Mouse (Mus musculus): ENCODE measurements around the gene Cyp27b1.
A peak's percentile ranks its signal among the peaks of the same experiment; 100 is the strongest.
"Not testable (repeated sequence)": the region's sequence is repeated elsewhere in the genome, so short reads cannot be mapped to it uniquely, and the experiment has no call there.

Cyp27b1 gene

GRCm38 (mm10) chr10:127069281-127070189, 21.5 kb downstream of the Cyp27b1 start:
- DNase-seq (ENCODE audit: low spot score): no peak

DNA sequence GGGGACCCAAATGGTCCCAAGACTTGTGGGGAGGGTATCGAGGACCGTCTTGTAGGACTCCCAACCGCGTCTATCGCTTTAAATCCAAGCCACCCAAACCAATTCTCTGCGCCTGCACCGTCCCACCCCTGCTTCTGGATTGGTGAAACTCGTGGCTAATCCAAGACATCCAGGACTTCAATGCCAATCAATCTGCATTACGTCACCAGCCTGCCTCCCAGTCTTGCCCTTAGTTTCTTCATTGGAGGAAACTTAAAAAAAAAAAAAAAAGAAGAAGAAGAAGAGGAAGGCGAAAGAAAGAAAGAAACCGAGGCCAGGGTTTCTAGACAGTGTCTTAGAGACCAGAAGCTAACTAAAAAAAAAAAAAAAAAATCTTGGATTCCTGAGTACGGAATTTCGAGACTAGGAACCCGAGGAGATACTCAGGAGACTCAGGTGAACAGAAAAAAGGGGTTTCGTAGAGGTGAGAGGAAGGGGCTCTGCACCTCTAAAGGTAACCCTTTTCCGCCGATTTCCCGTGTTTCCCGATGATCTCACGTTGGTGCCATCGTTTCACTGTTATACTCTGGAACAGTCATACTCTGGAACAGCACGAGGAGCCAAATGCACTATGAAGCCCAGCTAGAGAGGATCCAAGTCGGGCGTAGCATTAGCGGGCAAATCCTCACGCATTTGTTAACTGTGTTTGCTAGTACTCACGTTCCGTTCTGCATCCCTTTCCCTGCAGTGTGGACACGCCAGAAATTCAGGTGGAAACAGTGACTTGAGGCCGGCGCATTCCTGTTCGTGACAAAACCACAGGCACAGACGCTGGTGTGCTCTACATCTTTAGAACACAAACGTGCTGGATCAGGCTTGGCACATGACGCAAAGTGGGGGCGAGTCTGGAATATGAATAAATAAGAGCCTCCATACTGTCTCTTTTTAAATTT, 22.4 kb downstream of the Cyp27b1 start, which contains the start of gene Tspan31:
Gene Tspan31 (minus strand): TSS at position 75 of the 932 bp plus-strand sequence.
- DNase-seq (ENCODE audit: low spot score): peak; percentile 81

DNA sequence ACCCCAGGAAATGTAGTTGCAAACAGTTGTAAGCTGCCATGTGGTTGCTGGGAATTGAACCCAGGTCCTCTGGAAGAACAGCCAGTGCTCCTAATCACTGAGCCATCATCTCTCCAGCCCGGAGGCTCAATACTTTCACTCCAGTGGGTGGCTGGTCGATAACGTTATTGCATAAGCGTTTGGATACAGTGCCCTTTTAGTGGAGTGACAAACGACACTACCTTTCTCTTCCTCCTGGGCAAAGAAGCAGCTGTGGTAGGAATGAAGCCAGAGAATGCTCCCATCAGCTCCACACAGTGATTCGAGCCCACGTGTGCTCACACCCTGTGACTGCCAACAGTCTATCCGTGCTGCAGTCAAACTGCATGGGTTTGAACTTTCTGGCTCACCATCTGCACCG, 23.2 kb downstream of the Cyp27b1 start:
- no peak for DNase-seq (ENCODE audit: low spot score)

DNA sequence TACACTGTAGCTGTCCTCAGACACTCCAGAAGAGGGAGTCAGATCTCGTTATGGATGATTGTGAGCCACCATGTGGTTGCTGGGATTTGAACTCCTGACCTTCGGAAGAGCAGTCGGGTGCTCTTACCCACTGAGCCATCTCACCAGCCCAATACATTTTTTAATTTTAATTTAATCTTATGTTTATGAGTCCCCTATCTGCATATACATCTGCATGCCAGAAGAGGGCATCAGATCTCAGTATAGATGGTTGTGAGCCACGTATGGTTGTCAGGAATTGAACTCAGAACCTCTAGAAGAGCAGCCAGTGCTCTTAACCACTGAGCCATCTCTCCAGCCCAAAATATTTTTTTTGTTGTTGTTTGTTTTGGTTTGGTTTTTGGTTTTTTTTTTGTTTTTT, 24.2 kb downstream of the Cyp27b1 start:
- DNase-seq (ENCODE audit: low spot score): not testable (repeated sequence)

DNA sequence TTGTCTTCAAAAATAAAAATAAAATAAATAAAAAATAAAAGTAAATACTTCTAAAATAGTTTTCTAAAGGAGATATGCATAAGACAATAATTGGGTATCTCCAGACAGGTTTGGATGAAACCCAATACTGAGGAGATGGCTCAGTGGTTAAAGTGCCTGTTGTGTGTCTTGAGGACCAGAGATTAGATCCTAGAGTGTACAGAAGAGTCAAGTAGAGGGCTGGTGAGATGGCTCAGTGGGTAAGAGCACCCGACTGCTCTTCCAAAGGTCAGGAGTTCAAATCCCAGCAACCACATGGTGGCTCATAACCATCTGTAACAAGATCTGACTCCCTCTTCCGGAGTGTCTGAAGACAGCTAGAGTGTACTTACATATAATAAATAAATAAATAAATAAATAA, 24.9 kb downstream of the Cyp27b1 start:
- not testable (repeated sequence) for DNase-seq (ENCODE audit: low spot score)

DNA sequence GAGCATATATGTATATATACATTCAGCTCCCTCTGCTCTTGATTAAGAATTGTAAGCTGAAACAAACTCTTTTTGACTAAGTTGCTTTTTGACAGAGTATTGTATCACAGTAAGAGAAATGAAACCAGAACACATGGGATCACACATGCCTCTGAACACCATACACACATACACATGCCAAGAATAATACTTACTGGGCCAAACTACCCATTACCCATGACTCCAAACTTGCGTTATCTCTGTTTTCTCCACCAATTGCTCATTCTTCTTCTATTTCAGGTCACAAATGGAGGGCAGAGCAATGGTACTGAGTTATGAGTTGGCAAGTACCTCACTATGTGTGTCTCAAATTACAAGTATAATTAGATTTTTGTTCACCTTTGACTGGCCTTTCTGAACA, 25.9 kb downstream of the Cyp27b1 start:
- no peak for DNase-seq (ENCODE audit: low spot score)

DNA sequence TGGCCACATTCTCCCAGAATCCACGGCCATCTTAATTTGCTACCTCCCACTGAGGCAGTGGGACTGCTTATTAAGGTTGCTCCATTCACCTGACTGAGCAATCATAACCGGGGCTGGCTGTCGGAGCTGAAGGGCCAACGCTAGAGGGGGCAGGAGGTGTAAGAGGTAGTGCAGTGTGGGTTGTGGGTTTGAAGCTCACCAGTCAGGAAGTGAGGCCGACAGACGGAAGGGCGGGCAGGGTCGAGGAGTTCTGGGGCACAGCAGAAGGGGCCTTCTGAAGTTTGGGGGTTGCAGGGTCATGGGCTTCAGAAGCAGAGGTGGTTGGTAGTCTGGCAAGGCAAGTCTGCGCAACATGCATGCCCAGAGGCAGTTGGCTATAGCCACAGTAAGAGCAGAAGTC, 27.0 kb downstream of the Cyp27b1 start, which contains the start of gene Agap2:
Gene Agap2 (plus strand): TSS at position 205 of the 400 bp plus-strand sequence.
- no peak for DNase-seq (ENCODE audit: low spot score)

DNA sequence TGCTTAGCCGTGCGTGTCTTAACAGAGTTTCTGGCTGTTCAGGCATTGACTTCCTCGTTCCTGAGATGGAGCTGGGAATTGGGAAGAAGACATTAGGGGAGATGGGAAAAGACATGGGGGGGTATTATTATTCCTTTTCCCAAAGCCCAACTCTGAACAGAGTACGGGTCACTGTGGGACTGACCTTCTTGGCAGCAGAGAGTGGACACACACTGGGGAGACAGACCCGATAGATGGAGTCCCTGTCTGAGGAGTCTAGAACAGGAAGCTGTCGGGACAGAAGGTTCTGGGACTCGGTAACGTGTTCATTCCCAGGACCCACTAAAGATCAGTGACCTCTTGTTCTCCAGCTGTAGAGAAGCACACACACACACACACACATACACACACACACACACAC, 27.6 kb downstream of the Cyp27b1 start:
- DNase-seq (ENCODE audit: low spot score): no peak

DNA sequence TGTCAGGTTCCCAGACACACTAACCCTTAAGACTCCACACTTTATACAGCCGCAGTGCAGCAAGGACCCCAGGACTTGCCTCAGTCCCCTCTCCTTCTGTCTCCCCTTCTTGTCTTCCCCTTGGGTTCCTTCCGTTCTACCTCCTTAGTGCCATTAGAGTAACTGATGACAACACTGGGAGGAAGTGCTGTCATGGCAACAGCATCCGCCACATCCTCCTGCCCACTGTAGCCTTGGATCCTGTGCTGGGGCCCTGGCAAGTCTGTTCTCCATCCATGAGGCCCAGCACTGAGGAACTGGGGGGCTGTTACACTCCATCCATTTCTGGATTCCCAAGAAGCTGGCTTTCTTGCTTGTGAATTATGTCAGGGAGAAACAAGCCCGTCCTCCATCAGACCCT, 28.0 kb downstream of the Cyp27b1 start:
- no peak for DNase-seq (ENCODE audit: low spot score)

GRCm38 (mm10) chr10:127077515-127077914, 29.5 kb downstream of the Cyp27b1 start:
- DNase-seq (ENCODE audit: low spot score): no peak

DNA sequence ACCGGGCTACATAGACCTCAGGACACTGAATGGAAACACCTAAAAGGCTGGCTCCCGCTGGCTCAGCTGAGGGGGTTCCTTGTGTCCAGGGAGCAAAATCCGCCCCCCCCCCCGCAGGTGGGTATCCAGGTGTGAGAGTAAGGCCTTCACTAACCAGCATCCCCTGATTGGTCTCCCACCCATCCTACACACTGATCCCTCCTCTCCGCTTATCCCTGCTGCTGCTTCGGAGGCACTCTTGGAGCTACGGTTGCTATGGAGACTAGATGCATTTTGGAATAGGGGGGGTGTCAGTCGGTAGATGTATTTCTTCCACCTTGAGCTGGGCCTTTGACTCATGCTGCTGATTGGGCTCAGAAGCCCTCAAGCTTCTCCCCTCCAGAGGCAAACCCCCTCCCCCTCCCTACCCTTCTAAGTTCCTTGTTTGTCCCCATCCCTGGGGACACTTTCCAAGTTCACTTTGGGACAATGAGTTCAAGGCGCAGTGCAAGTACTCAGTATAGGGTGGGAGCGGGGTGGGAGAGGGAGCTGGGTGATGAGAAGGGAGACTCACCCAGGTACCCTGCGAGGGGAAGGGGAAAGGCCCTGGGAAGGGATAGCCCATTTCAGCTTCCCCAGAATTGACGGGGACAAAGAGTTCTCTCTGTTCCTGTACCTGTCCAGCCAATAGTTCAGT, 30.1 kb downstream of the Cyp27b1 start:
- no peak for DNase-seq (ENCODE audit: low spot score)

DNA sequence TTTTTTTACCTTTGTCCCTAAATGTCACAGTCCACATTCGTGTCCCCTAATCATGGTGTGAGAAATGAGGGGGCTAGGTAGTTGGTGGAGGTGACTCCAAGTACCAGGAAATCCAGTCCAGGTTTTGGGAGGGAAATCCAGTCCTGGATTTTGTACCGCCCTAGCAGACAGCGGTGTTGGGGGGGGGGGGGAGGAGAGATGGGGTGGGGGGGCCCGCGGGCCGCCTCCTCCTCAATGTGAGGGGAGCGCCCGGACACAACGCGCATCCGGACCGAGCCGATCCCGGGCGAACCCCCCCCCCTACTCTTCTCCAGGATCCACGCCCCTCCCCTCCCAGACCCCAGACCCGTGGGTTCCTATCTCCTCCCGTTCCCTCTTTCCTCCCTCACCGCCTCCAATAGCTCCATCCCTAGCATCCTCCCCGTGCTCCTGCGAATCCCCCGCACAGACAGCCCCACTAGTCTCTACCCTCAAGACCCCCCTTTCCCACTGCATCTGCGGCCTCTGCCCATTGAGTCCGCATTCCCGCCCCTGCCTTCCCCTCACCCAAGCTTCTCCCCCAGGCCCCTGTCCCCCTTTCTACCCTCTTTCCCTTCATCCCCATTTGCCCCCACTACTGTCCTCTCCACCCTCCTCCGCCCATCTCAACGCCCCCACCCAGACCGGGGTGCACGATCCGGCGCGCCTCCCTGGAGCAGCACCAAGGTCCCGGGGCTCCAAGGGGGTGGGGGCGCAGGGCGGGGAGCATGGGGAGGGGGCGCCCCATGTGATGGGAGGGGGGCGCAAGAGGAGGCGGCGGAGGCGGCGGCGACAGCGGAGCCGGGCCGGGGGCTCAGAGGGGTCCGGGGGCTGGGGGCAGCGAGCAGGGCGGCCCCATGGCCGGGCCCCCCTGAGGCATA, 30.9 kb downstream of the Cyp27b1 start:
- no peak for DNase-seq (ENCODE audit: low spot score)

- no peak for DNase-seq (ENCODE audit: low spot score)
Measured at GRCm38 (mm10) chr10:127079665-127080391, 31.8 kb downstream of the Cyp27b1 start.

- peak; percentile 74 for DNase-seq (ENCODE audit: low spot score)
Measured at GRCm38 (mm10) chr10:127080901-127081780, 33.1 kb downstream of the Cyp27b1 start.

- no peak for DNase-seq (ENCODE audit: low spot score)
Measured at GRCm38 (mm10) chr10:127081996-127082620, 34.1 kb downstream of the Cyp27b1 start.

GRCm38 (mm10) chr10:127083292-127083914, 35.4 kb downstream of the Cyp27b1 start:
- no peak for DNase-seq (ENCODE audit: low spot score)

- DNase-seq (ENCODE audit: low spot score): no peak
Measured at GRCm38 (mm10) chr10:127083915-127084306, 35.9 kb downstream of the Cyp27b1 start.

DNA sequence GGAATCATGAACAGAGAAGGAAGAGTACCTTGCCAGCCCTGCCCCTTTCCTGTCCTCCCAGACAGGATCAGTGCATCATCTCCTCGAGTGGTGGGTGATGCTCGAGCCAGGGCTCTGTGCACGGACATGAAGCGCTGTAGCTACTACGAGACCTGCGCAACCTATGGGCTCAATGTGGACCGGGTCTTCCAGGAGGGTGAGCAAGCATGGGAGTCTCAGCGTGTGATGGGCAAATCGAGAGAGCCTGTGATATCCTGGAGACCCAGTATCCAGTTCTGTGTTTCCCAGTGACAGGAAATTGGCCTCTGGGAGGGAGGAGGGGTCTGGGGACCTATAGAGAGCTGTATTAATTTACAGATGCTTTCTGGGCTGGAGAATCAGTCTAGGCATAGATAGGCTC, 37.0 kb downstream of the Cyp27b1 start:
- DNase-seq (ENCODE audit: low spot score): no peak
